Mouse (Mus musculus) hindbrain, embryonic 14.5 days (tissue): ENCODE data around the gene Oser1. TPM values are rescaled to one million over a fixed set of nuclear protein-coding genes. Genes with fewer than 3 reads are reported as not detected.
"Not testable (repeated sequence)": the region's sequence is repeated elsewhere in the genome, so short reads cannot be mapped to it uniquely, and the experiment has no call there.

Experiments used
- ATAC-seq: fragments of 200-750 bp; cut with Nextera tagmentation; 2 replicates; pipeline ENCODE4 v1.8.0; 2017; ENCODE audit warnings: moderate number of reproducible peaks, mild to moderate bottlenecking, moderate TSS enrichment, moderate library complexity; ENCODE audit not compliant: low FRiP score
- DNase-seq: peaks from one replicate; pipeline ENCODE4 v3.0.0-alpha.2; 2015; ENCODE audit warnings: low spot score
- H3K27ac ChIP-seq: fragments of 300-500 bp; sonication (generic); 2 replicates; pipeline ENCODE4 v1.5.1; 2014; ENCODE audit warnings: mild to moderate bottlenecking, moderate library complexity
- H3K27me3 ChIP-seq: fragments of 300-500 bp; sonication (generic); 2 replicates; pipeline ENCODE4 v1.6.1; 2014; ENCODE audit warnings: mild to moderate bottlenecking, low read length, mixed read lengths; ENCODE audit not compliant: control insufficient read depth, insufficient read depth
- H3K36me3 ChIP-seq: fragments of 300-500 bp; sonication (generic); replicated peaks from 2 replicates; pipeline ENCODE4 v1.6.1; 2014; ENCODE audit not compliant: control insufficient read depth, insufficient read depth
- H3K4me1 ChIP-seq: fragments of 300-500 bp; sonication (generic); replicated peaks from 2 replicates; pipeline ENCODE4 v1.6.1; 2014; ENCODE audit warnings: antibody characterized with exemption, low read length, mixed read lengths; ENCODE audit not compliant: control insufficient read depth, insufficient read depth
- H3K4me2 ChIP-seq: fragments of 300-500 bp; sonication (generic); replicated peaks from 2 replicates; pipeline ENCODE4 v1.6.1; 2014; ENCODE audit warnings: mild to moderate bottlenecking, moderate library complexity
- H3K4me3 ChIP-seq: fragments of 300-500 bp; sonication (generic); replicated peaks from 2 replicates; pipeline ENCODE4 v1.5.1; 2014; ENCODE audit warnings: mild to moderate bottlenecking, low read length
- H3K9ac ChIP-seq: fragments of 300-500 bp; sonication (generic); 2 replicates; pipeline ENCODE4 v1.6.1; 2014
- H3K9me3 ChIP-seq: fragments of 300-500 bp; sonication (generic); 2 replicates; pipeline ENCODE4 v1.6.1; 2016; ENCODE audit warnings: low read length; ENCODE audit not compliant: control insufficient read depth
- WGBS: fragments of 180-500 bp; shearing (Covaris S2); extraction: QIAGEN DNeasy Blood & Tissue Kit; methylation state at CpG from one replicate; pipeline ENCODE4 v1.1.7; 2014; 5-methylcytosine and 5-hydroxymethylcytosine counted together
- polyA plus RNA-seq: library from polyadenylated mRNA; unstranded; fragments of >200 nt; fragmentation: Nextera tagmentation; extraction: Ambion mirVana; gene quantifications from 2 replicates; pipeline ENCODE4 v1.2.1, GENCODE M21; 2014

Gene Oser1
- polyA plus RNA-seq, 1 experiment from 2014 or later: 74.8 TPM

DNA sequence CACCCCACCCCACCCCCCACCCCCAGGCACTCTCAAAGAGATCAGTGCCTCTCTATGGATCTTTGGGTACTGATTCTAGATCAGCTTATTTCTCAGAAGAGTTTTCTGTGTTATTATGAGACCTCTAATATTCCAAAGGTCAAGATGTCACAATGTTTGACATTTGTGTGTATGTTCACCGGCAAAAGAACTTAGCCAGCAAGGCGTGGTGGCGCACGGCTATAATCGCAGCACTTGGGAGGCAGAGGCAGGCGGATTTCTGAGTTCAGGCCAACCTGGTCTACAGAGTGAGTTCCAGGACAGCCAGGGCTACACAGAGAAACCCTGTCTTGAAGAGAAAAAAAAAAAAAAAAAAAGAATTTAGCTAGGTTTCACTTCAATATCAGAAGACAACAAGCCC is 7.5 kb downstream of the Oser1 start:
- H3K27ac ChIP-seq: no peak overlapping the region
- H3K36me3 ChIP-seq: peaks cover 27% of the 10 kb centered on the region
- H3K4me3 ChIP-seq: no peak overlapping the region
- WGBS: 98% methylated on average over 6 of the region's 6 CpGs
- ATAC-seq (no peak), DNase-seq (no peak)
- H3K4me1 ChIP-seq: peaks cover 25% of the 10 kb centered on the region
- H3K4me2 ChIP-seq: no peak overlapping the region
- H3K9ac ChIP-seq: no peak overlapping the region
- no peaks in the 10 kb centered on the region for H3K27me3 ChIP-seq
- H3K9me3 ChIP-seq: no peaks in the 10 kb centered on the region

DNA sequence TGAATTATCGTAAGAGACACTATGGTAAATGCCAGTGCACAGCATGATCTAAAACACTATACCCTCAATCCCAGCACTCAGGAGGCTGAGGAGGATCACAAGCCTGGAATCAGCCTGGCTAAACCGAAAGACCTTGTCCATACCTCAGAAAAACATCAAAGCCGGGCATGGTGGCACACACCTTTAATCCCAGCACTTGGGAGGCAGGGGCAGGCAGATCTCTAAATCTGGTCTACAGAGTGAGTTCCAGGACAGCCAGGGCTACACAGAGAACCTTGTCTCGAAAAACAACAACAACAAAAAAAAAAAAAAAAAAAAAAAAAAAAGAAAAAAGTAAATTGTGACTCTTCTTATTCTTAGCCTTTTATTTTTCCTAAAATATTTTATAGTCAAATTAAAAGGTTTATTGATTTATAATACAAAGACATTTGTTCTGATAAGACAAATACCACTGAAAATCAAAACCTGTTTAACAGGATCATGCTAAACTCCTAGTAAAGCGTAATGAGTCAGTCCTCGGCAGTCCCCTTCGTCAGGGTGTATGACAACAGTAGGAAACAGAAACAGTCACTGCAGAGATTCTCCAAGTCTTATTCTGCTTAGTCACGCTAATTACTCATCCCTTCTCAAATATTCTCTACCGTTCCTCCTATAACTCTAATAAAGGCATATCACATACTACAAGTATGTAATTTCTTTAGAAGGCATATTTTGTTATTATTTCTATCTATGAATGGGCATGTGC is 11.5 kb downstream of the Oser1 start:
- Histone ChIP-seq H3K9ac (no peak overlapping the region), H3K4me3 (no peak overlapping the region), H3K4me2 (no peak overlapping the region), H3K27ac (no peak overlapping the region), H3K27me3 (no peaks in the 10 kb centered on the region), H3K9me3 (no peaks in the 10 kb centered on the region), H3K4me1 (peaks cover 7% of the 10 kb centered on the region), H3K36me3 (peaks cover 65% of the 10 kb centered on the region)
- WGBS: 94% methylated on average over 9 of the region's 9 CpGs
- ATAC-seq (no peak), DNase-seq (no peak)

DNA sequence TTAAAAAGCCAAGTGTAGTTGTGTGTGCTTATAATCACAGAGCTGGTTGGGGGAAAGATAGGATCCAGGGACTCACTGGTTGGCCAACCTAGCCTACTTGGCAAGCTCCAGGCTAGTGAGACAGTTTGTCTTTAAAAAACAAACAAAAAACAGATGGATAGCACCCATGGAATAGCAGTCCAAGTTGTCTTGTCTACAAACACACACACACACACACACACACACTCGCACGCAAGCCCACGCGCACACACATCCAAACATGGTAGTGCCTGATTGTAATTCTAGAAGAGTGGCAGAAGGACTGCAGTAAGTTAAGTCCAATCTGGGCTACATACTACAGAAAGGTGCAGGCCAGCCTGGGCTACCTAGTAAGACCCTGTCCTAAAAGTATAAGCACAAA is 12.1 kb downstream of the Oser1 start:
- Histone ChIP-seq H3K4me2 (no peak overlapping the region), H3K9me3 (no peaks in the 10 kb centered on the region), H3K4me3 (no peak overlapping the region), H3K27ac (no peak overlapping the region), H3K36me3 (peaks cover 69% of the 10 kb centered on the region), H3K9ac (no peak overlapping the region), H3K4me1 (0 out of 2 replicates have a peak, but pooled peaks cover under 1% of the 10 kb centered on the region), H3K27me3 (no peaks in the 10 kb centered on the region)
- DNase-seq (no peak), ATAC-seq (no peak)
- 96% methylated on average over 4 of the region's 4 CpGs for WGBS

DNA sequence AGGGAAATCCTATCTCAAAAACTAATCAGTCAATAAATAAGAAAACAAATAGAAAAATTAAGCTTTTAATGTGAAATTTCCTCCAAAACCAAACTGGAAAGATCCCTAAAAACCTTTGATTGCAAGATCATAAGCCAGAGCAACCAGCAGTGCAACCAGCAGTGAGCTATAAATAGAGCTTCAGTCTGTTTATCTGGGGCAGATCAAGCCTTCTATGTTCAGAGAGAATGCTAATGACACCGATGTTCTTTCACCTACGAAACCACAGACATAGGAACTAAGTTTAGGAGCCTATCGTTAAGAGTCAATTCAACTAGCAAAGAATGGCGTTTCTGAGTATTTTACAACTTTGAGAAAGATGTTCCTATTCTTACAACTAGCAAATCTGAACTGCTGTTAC is 12.7 kb downstream of the Oser1 start:
- no peak overlapping the region for H3K27ac ChIP-seq
- no peak overlapping the region for H3K4me3 ChIP-seq
- WGBS: 97% methylated on average over 4 of the region's 4 CpGs
- ATAC-seq (no peak), DNase-seq (no peak)
- H3K9ac ChIP-seq: no peak overlapping the region
- no peak overlapping the region for H3K4me2 ChIP-seq
- no peaks in the 10 kb centered on the region for H3K4me1 ChIP-seq
- no peaks in the 10 kb centered on the region for H3K27me3 ChIP-seq
- H3K9me3 ChIP-seq: no peaks in the 10 kb centered on the region
- peaks cover 75% of the 10 kb centered on the region for H3K36me3 ChIP-seq

DNA sequence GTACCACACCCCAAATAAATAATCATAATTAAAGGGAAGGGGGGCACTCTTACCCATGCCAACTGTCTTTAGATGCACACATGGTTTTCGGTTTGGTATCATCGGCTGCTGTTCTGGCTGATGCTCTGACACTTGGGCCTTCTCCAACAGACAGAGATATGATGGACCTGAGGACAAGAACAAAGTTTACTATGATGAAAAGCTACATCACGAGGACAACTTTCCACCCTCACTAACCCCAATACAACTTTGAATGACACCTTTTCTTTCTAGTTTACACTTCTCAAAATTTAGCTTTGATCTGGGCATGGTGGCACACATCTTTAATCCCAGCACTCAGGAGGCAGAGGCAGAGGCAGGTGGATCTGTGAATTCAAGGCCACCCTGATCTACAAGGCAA is 13.2 kb downstream of the Oser1 start:
- not testable (repeated sequence) for H3K9ac ChIP-seq, ATAC-seq, H3K9me3 ChIP-seq, DNase-seq, H3K4me2 ChIP-seq, H3K4me1 ChIP-seq, H3K27ac ChIP-seq, H3K4me3 ChIP-seq, H3K27me3 ChIP-seq
- H3K36me3 ChIP-seq: peaks cover 76% of the 10 kb centered on the region
- over 99% methylated on average over 3 of the region's 3 CpGs for WGBS

DNA sequence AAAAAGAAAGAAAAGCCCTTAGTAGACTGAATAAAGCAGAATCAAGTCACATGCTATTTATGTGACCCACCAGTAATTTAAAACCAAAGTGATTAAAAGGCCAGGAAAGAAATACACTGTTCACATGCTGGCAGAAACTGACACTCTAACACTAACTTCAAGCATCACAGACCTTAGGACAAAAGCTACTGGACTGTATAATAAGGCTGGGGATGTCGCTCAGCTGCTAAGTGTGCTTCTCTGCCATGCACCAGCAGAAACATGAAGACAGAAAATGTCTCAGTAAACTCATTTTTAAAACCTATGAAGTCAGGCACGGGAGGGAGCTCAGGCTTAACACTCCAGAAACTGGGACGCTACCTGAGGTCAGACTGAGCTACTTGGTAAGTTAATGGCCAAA is 14.3 kb downstream of the Oser1 start:
- whole genome bisulfite sequencing: 97% methylated on average over 3 of the region's 3 CpGs
- no peak overlapping the region for H3K4me2 ChIP-seq
- H3K36me3 ChIP-seq: peaks cover 81% of the 10 kb centered on the region
- DNase-seq (no peak), ATAC-seq (no peak)
- H3K27me3 ChIP-seq: no peaks in the 10 kb centered on the region
- H3K4me1 ChIP-seq: no peaks in the 10 kb centered on the region
- no peak overlapping the region for H3K4me3 ChIP-seq
- no peak overlapping the region for H3K9ac ChIP-seq
- no peak overlapping the region for H3K27ac ChIP-seq
- no peaks in the 10 kb centered on the region for H3K9me3 ChIP-seq

DNA sequence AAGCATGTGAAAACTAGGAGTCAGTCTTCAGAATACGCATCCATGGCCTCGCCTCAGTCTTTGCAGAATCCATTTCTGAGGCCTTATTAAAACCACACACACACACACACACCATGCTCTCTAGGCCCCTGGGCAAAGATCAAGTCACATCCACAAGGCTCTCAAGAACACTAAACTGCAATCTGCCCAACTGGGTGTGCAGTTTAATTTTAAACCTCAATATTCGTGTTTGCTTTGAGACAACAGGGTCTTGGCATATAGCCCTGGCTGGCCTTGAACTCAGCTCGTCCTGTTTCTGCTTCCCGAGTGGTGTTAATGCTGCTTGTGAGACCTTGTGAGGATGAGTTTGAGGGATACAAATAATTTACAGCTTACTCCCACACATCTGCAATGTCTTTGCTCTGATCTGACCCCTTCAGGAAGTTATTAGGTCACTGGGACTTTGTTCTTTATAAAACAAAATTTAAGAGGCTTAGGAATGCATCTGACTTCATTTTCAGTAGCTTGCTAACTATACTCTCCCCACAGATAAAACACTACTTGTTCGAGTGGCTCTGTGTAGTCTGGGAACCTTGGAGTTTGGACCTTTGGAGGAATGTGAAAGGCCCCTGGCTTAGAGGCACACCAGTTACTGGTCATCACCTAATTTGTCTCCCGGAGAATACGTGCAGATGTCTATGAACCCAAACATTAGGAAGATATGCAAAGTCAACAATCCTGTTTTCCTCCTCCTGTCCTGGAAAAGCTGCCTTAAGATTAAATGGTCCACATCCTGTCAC is 20.3 kb downstream of the Oser1 start:
- no peak overlapping the region for H3K4me3 ChIP-seq
- H3K27ac ChIP-seq: no peak overlapping the region
- ATAC-seq (no peak), DNase-seq (no peak)
- 89% methylated on average over 8 of the region's 8 CpGs for WGBS
- no peak overlapping the region for H3K9ac ChIP-seq
- no peaks in the 10 kb centered on the region for H3K9me3 ChIP-seq
- H3K4me2 ChIP-seq: no peak overlapping the region
- peaks cover 35% of the 10 kb centered on the region for H3K36me3 ChIP-seq
- H3K4me1 ChIP-seq: no peaks in the 10 kb centered on the region
- H3K27me3 ChIP-seq: no peaks in the 10 kb centered on the region

DNA sequence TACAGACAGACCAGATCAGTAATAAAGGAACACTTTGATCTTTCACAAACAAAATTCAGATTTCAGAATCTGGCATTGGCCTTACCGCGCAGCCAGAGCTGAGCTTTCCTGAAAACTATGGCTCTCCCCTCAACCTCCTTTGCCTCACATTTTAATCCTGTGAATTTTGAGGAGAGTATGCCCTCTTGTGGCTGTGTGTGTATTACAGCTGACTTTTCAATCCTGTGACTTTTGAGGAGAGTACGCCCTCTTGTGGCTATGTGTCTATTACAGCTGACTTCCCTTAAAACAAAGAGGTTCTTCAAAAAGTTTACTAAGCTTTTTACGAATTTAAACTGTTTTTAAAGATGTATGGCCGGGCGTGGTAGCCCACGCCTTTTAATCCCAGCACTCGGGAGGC is 23.3 kb downstream of the Oser1 start:
- no peaks in the 10 kb centered on the region for H3K4me1 ChIP-seq
- 12% methylated on average over 8 of the region's 8 CpGs for WGBS
- no peak overlapping the region for H3K27ac ChIP-seq
- H3K9me3 ChIP-seq: no peaks in the 10 kb centered on the region
- no peak overlapping the region for H3K4me2 ChIP-seq
- no peak overlapping the region for H3K9ac ChIP-seq
- DNase-seq (peak; percentile 93), ATAC-seq (no peak)
- no peak overlapping the region for H3K4me3 ChIP-seq
- peaks cover 13% of the 10 kb centered on the region for H3K36me3 ChIP-seq
- no peaks in the 10 kb centered on the region for H3K27me3 ChIP-seq

DNA sequence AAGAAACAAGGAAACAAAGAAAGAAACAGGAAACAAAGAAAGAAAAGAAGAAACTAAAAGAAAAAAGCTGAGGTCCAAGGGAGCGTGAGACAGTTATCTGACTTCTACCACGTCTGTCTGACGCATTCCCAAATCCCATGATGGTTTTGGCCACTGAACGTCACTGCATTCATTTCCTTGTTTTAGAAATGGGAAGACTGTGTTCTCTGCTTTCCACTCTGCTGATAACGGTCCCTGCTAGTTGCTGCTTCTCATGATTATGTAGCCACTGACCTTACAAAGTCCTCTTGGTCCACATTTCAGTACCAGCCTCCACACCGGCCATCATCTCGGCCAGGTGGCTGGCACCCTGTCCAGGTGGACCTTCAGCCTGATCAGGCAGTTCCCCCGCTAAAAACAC is 25.3 kb downstream of the Oser1 start:
- no peak for ATAC-seq
- Histone ChIP-seq H3K9ac (no peak overlapping the region), H3K9me3 (no peaks in the 10 kb centered on the region), H3K27ac (no peak overlapping the region), H3K4me3 (no peak overlapping the region), H3K4me2 (no peak overlapping the region), H3K4me1 (no peaks in the 10 kb centered on the region), H3K27me3 (no peaks in the 10 kb centered on the region), H3K36me3 (no peaks in the 10 kb centered on the region)
- WGBS: 81% methylated on average over 8 of the region's 8 CpGs
- no peak for DNase-seq
